Mouse (Mus musculus) C2C12 (cell line): ENCODE data around the gene Patl2.

Experiments
- CTCF ChIP-seq: IDR thresholded peaks from one replicate; pipeline ENCODE4 v1.5.1; 2011; ENCODE audit not compliant: control insufficient read depth, insufficient read depth, insufficient read length
- MAX ChIP-seq: IDR thresholded peaks from one replicate; pipeline ENCODE4 v1.6.1; 2011; ENCODE audit warnings: mild to moderate bottlenecking, control low read depth

DNA sequence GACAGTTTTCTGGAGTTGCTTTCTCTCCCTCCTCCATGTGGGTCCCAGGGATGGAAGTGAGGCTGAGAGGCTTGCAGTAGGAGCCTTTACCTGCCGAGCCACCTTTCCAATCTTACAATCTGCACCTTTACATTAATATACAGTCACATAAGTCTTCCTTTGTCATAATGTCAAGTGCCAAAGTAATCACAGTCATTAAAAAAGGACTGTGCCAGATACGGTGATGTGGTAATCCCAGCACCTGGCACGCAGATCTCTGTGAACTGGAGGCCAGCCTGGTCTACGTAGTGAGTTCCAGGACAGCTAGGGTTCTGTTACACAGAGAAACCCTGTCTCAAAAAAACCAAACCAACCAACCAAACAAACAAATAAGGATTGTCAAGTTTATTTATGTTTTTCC is 92.1 kb downstream of the Patl2 start:
- TF ChIP-seq CTCF (no peak), MAX (no peak)
